Mouse (Mus musculus) thymus, postnatal 25 days (tissue): ENCODE results near the gene Pla2g5.
A peak's percentile ranks its signal among the peaks of the same experiment; 100 is the strongest.

Experiments used
- DNase-seq: peaks from one replicate; pipeline ENCODE4 v3.0.0; 2022

Gene Pla2g5

DNA sequence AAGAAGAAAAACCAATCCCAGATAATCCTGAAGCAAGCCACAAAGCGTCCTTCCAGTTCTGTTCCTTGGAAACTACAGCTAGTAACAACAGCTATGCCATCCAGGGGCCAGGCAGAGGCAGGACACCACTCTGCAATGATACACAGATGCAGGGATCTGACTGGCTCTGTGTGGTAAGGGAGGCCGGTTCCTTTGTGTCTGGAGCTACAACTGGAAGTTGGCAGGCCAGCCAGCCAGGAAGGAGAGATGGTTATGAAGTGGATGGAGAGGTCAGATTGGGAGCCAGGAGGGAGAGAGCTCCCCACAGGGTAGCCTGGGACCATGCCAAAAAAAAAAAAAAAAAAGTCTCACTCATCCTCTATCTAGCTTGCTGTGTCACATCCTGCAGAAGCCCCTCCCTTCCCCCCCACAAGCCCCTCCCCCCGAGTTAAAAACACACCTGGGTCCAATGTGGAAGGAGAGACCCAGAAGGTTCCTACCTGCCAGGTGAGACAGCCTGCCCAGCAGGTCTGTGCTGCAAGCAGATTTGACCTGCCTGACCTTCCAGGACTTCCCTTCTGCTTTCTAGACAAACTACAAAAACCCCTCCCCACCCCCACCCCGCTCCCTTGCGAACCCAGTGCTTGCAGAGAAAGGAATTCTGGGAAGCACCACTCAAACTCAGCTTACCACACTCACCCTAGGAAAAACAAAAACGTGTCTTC is 66.6 kb downstream of the Pla2g5 start:
- DNase-seq = no peak

DNA sequence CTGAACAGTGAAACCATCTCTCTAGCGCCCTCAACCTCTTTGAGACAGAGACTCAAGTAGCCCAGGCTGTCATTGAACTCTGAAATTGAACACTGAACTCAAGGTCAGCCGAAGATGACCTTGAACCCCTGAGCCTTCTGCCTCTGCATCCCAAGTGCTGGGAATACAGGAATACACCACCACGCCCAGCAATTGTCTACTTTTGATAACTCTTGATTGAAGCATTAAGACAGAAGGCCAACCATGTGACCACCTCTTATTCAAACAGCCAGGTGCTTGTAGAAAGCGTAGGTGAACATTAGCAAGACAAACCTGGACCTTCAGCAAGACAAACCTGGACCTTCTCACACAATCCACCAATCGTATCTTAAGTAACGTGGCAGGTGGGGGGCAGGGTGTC is 68.9 kb downstream of the Pla2g5 start:
- no peak for DNase-seq

DNA sequence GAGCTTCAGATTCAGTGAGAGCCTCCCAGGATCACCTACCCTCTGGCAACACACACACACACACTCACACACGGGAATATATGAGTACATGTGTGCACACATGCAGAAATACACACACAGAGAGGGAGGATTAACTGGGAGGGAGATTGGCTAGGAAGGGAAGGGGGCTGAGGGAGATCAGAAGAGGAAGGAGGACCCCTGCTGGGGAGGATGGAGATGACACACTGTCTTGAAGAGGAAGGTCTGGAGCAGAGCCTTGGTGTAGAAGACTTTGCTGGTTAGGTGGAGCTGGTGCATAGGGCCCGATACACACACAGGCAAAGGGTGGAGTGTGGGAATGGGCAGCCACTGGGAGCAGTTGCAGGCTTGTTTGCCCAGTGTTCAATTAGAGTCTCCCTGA is 70.0 kb downstream of the Pla2g5 start:
- DNase-seq = peak; percentile 41

DNA sequence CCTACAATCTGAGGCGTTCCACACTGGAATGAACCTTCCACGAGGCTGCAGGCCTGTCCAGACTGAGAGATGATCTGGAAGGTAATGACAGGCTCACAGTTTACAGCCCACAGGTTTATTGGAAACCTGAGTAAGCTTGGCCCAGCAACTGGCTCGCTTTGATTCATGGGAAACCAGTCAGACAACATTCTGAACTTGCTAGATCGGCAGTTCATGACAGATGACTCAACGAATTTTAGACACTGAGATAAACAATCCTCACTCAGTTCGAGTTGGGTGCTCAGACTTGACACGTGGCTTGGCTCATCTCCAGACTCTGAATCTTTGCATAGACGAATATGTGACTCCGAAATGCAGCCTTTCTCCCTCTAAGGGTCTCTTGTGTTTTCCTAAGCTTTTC is 70.7 kb downstream of the Pla2g5 start:
- no peak for DNase-seq

DNA sequence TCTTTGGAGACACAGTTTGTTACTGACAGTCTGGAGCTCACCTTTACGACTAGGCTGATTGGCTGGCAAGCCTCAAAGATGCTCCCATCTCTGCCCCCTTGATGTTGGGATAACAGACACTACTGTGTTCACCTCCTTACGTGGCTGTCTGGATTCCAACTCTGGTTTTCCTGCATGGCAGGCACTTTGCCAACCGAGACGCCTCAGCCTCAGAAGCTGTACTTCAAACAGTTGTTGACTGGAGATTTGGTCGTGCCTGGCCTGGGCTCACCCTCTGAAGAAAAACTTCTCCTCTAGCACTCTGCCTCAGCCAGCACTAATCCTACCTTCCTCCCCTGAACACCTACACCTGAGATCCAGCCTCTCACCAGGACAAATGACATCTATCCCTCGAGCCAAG is 71.8 kb downstream of the Pla2g5 start:
- DNase-seq = no peak

DNA sequence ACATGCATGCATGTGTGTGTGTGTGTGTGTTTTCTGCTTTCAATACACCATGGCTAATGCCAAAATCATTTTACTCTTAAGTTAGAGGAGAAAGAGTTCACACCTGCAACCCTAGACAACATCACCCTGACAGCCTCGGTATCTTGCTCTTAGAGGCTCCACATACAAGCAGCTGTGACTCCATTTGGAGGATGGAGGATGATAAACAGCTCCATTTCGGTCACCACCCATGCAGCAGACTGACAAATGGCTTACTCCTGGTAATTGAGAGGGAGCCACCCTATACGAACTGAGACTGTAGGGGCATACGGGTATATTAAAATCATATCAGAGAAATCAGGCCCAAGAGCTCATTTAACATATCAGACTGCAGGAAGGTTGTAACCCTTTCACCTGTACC is 74.9 kb downstream of the Pla2g5 start:
- no peak for DNase-seq

DNA sequence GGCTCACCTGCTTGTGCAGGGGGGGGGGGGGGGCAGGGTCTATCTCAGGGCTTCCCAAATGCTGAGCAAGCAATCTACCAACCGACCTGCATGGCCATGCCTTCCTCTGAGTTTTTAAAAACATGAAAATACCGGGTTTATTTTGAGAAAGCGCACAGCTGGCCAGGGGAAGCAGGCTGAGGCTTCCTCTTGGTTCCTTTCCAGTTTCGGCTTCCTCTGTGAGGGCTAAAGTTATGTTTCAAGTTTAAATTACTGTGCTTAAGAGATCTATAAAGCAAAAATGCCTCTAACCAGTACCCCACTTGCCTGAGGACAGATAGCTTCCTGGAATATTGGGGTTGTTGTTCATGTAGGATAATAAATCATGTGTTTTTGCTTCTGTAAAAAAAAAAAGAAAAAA is 77.1 kb downstream of the Pla2g5 start:
- DNase-seq = no peak

DNA sequence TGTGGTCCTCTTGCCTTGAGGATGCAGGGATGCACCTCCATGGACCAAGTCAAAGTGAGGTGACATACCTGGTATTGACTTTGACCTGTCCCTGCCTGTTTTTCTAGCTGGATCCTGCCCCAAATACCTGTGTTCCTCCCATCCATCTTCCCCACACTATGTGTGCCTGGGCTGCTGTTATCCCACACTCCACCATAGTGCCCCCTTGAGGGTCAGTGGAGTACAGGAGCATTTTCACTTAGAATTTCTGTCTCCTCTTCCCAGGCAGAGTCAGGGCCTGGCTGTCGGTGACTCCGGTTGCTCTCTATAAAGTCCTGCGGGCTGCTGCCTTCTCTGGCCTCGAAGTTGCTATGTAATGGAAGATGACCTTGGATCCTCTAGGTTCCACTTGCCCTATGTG is 77.6 kb downstream of the Pla2g5 start:
- DNase-seq = no peak

DNA sequence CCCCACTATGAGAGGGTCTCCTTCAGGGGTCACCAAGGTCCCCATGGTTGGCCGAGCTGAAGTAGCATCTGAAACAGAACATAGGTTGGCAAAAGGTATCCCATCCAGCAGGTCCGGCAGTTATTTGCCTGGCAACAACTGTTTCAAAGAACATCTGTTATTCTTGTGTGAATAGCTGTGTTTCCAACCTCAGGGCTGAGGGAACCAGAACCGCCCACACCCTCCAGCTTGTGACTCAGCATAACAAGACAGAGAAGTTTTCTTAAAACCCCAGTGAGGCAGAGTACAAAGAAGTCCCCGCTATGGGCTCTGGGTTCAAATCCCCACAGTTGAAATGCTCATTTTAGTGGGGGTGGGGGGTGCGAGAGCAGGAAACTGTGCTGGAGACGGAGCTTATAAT is 81.2 kb downstream of the Pla2g5 start:
- no peak for DNase-seq

DNA sequence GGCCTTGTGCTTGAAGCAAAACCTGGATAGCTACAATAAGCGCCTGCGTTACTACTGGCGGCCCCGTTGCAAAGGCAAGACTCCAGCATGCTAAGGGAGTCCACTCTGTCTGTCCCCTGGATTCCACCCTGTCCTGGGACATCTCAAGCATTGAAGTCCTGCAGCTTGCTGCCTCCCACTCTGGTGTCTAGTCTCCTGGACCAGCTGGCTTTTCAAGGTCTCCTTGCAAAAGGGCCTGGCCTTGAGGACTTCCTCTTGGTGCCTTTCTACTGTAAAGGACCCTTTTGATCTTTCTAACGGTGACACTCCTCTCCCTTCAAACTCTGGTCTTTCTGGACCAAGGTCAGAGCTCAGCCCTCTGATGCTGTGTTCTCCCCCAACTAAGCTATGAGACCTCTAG is 83.0 kb downstream of the Pla2g5 start:
- DNase-seq = no peak

DNA sequence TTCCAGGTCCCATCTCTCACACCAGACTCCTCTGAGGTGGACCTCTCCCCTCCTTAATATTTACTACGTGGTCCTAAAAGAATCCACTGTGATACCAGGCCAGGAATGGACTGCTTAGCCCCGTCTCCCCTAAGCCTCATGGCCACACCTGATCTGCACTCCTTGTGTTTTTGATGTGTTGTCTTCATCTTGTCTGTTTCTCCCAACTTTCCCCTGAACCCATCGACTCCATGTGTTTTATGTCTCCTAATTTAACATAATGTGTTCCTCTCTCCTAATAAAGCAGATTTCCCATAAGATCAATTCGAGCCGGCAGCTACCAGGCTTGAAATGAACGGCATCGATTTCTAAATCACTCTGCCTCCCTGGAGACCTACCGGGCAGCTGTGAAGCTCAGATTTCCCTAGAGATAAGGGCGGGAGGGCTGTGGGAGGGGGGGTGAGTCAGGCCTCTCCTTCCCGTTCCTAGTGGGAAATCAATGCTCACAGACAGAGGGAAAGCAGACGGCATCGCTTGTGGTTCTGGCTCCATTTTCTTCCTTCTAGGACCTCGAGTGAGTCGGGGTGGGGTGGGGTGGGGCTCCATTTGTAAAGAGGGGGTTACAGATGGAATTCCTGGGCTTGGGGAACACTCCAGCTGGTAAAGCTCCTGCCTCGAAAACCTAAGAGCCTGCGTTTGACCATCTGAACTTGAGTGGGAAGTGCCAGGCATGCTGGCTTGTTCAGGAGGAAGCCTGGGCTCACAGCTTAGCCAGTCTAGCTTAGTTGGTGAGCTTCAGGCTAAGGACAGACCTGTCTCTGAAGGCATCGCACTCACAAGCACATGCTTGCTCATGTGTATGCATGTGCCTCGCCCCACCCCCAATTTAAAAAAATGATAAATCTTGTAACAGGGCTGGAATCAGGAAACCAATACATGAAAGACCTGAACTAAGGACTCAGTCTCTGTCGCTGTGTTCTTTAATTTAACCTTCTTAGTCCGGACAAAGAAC is 85.6 kb downstream of the Pla2g5 start:
- no peak for DNase-seq

DNA sequence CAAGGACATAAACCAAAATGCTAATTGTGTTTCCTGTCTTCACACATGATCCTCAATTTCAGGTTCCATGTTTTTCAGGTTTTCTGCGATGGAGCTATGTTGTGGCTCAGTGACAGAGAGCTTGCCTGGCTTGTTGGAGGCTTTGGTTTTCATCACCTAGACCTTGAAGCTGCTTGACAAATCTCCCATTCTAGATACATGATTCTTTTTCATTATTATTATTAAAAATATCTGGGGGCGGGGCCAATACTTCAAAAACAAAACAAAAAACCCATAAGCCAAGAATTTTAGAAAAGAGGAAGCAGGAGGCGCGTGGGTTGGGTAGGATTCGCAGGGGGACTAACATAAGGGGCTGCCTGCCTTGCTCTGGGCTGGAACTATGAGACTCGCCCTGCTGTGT is 87.8 kb downstream of the Pla2g5 start, which contains the start of gene Pla2g2d:
Pla2g2d (plus strand) TSS at position 301 of the 400 bp plus-strand sequence.
- no peak for DNase-seq

DNA sequence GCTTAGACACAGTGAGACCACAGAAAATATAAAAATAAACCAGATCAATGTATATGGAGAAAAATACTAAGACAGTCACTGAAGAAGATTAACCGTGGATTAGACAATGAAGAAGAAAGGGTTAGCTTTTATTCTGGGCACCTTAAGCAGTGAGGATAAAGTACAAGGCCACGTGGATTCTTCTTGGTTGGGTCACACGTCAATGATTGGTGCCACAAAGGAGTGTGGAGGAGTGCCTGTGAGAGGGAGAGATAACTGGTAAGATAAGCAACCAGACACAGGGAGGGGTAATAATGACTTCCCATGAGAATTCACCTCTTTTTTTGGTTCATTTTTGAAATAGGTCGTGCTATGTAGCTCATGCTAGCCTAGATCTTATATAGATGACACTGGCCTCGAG is 90.9 kb downstream of the Pla2g5 start:
- DNase-seq = no peak

DNA sequence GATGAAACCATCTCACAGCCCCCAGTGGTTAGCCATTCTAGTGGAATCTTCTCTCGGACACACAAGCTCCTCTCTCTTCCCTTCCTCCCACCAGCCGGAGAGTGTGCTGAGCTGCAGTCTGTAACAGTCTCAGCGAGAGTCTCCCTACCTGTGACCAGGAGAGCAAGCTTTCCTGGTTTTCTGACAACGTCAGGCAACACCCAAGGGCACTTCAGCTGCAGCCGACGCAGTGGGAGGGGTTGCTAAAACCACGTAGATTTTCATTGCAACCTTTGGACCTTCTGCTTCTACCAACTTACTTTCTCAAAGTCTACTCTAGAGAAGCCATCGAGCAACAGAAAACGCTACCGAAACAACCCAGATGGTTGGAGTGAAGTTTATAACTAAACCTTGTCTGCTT is 91.3 kb downstream of the Pla2g5 start:
- no peak for DNase-seq

DNA sequence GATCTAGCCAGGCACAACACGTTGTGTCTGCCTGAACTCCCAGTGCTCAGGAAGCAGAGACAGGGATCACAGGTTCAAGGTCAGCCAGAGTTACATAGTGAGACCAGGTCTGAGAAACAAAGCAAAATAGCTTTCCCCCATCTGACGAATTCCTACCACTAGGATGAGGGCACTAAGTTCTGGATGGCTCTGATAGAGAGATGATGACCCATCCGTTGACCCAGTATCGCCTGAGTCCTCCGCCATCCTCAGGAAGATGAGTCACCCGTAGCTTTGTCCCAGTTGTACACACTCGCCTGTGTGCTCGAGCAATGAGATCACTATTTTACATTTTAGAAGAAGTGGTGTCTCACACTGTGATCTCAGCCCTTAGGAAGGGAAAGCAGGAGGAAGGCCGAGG is 101.0 kb downstream of the Pla2g5 start:
- DNase-seq = no peak

DNA sequence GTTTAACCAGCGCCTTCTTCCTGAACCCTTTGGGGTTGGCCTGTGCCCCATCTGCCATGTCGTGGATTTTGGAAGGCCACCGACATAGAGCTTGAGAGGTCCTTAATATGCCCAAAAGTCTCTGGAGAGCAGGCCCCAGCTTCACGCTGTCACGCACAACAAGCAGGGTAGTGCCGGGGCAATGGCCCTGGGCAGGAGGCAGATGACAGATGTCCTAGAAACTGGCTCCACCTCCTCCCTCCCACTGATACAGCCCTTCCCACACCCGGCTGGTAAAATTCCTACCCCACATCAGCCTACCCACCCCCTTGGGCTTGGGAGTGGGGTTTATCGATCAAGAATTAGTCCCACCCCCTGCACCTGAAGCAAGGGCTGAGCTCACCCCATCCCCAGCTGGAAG is 105.9 kb downstream of the Pla2g5 start, which contains the start of gene Pla2g2f:
Pla2g2f (minus strand) TSS at position 211 of the 400 bp plus-strand sequence.
- no peak for DNase-seq

DNA sequence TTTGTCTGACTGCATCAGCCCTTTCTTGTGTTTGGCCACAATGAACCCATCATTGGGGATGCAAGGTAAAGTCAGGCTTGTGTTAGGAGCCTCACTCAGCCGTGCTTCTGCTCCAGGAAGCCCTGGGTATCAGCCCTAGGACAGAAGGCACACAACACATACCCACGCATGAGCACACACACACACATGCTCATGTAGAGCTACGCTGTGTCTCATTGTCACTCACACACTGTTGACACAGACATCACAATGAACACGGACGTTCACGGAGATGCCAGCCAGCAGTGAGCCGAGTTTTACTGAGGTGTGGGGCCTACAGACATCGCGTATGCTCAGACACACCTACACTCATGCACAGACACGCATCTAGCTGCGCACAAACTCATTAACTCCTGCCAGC is 107.3 kb downstream of the Pla2g5 start:
- DNase-seq = no peak

DNA sequence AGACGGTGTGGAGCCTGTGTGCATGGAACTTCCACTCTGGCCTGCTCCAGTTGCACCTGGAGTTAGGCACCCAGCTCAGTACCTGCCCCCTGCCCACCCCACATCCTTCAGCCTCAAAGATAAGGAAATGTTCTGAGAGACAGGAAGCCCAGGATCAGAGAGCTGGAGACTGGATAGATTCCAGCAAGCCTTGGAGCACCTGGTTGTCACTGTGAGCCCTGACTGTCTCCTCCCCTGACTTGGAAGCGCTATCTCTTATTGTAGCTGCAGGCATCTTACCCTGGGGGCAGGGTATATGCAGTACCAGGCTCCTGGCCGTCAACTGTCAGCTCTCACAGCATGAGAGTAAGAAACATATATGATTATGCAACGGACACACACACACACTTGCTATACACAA is 107.8 kb downstream of the Pla2g5 start:
- no peak for DNase-seq

DNA sequence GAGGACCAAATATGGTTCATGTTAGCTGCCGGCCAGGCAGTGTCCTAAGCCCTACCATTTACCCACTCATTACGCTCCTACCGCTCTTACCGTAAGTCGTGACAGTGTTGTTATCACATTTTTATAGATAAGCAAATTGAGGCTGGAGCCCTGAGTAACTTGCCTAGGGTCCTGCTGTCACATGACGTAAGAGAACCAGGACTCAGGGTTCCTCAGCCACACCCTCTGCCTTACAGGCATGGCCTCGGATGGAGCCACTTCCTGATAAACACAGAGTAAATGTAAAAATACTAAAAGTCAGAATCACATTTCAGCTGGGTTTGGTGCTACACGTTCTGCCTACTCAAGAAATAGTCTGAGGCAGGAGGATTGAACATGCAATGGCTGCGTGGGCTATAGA is 108.8 kb downstream of the Pla2g5 start:
- no peak for DNase-seq

DNA sequence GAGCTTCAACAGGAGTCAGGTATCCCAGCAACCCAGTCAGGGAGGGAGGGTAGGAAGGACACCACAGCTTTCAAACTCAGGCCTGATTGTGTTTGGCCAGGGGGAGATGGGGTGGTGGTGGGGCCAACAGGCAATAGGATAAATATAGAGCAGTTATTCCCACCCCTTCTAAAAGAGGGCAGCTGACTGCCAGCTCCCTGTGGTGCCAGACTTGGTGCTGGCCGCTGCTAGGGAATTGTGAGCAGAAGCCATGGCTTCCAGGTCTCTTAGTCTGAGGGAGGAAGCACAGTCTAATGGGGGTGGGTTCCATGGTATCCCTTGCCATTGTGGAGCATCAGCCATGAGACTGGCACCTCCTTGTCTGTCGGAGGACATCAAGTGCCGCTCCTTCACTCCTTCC is 109.7 kb downstream of the Pla2g5 start:
- DNase-seq = no peak

DNA sequence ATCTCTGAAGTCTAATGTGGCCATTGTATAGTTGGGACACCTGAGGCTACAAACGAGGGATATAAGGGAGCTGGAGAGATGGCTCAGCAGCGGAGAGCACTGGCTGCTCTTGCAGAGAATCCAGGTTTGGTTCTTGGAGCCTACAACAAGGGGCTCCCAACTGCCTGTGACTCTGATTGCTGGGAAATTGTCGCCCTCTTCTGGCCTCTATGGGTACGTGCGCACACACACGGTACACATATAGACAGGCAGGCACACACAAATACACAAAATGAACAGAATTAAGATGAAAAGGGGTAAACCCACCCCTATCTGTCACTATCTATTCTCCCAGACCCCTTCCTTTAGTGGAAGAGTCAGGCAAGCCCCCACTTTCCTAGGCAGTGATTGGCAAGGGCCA is 110.7 kb downstream of the Pla2g5 start:
- DNase-seq = no peak
